Mouse (Mus musculus): ENCODE measurements around the gene Acoxl. TPM values are rescaled to one million over a fixed set of nuclear protein-coding genes. Genes with fewer than 3 reads are reported as not detected.

Gene Acoxl
- polyA plus RNA-seq, 1 experiment = not detected

DNA sequence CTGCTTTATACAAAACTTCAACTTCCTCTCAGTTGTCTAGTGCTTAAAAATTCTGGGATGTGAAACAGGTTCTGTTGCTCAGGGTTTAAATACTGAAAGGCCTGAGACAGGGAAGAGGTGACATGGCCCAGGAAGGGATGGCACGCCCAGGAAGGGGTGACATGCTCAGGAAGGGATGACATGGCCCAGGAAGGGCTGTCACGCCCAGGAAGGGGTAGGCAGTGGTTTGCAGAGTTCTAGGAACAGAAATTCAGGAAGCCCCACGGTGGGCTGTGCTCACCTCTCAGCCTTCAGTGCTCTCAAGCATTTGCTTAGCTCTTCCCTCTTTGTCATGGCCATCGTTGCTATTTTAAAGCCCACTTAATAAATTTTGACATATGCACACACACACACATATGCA, 216.2 kb downstream of the Acoxl start:
- 70% methylated on average over 4 of the region's 4 CpGs for WGBS
- no peak for DNase-seq
- H3K4me1 ChIP-seq (ENCODE audit: control insufficient read depth, insufficient read depth, low read length) = no peaks in the 10 kb centered on the region
- no peak overlapping the region for H3K4me3 ChIP-seq (ENCODE audit: insufficient read depth, low read depth, low read length)
- TF ChIP-seq POLR2A (IDR thresholded peaks at IDR 0.05; ENCODE audit: low read depth, low read length) (no peak), CTCF (conservative IDR thresholded peaks at IDR 0.05; ENCODE audit: insufficient read depth, insufficient read length, low read depth, low read length) (no peak)
- no peak overlapping the region for H3K27ac ChIP-seq (ENCODE audit: insufficient read depth, low read depth, low read length)
- H3K36me3 ChIP-seq (ENCODE audit: control insufficient read depth, insufficient read depth, low read length) = no peaks in the 10 kb centered on the region
- H3K27me3 ChIP-seq (replicated peaks; ENCODE audit: control insufficient read depth, insufficient read depth, low read length) = no peaks in the 10 kb centered on the region

DNA sequence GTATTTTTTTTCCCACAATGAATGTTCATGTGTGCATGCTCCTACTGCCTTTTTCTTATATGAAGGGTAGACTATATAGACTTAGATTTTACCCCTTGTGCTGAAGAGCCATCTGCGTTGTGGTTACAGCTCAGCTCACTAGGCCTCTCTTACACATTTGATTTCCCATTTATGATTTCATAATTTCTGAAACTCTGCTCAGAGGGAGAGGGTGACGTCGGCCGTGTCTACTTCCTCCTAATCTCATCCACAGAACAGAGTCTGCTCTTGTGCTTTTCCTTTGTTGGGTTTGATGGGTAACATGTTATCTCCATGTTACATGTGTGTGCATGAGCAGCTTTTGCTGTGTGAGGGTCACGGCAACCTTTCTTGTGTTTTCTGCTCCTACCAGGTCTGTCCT, 219.2 kb downstream of the Acoxl start:
- H3K4me3 ChIP-seq (ENCODE audit: insufficient read depth, low read depth, low read length) = no peak overlapping the region
- H3K27me3 ChIP-seq (replicated peaks; ENCODE audit: control insufficient read depth, insufficient read depth, low read length) = no peaks in the 10 kb centered on the region
- no peak overlapping the region for H3K27ac ChIP-seq (ENCODE audit: insufficient read depth, low read depth, low read length)
- DNase-seq = no peak
- no peaks in the 10 kb centered on the region for H3K36me3 ChIP-seq (ENCODE audit: control insufficient read depth, insufficient read depth, low read length)
- no peaks in the 10 kb centered on the region for H3K4me1 ChIP-seq (ENCODE audit: control insufficient read depth, insufficient read depth, low read length)
- 92% methylated on average over 5 of the region's 5 CpGs for WGBS
- TF ChIP-seq CTCF (conservative IDR thresholded peaks at IDR 0.05; ENCODE audit: insufficient read depth, insufficient read length, low read depth, low read length) (no peak), POLR2A (IDR thresholded peaks at IDR 0.05; ENCODE audit: low read depth, low read length) (no peak)

DNA sequence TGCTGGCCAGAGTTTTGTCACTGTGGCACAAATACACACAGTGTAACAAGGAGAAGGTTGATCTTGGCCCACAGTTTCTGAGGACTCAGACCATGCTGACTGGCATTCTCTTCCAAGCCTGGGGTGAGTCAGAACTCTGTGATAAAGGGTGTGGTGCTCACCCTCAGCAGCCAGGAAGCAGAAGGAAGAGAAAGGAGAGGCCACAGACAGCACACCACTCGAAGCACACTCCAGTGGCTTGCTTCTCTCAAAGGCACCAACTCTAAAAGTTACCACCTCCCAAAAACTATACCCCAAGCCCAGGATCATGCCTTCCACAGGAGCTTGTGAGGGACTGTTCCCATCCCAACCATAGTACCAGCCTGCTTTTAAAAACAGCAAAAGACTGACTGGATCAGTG, 220.0 kb downstream of the Acoxl start:
- 89% methylated on average over 1 of the region's 1 CpGs for WGBS
- Histone ChIP-seq H3K27me3 (replicated peaks; ENCODE audit: control insufficient read depth, insufficient read depth, low read length) (no peaks in the 10 kb centered on the region), H3K4me1 (ENCODE audit: control insufficient read depth, insufficient read depth, low read length) (no peaks in the 10 kb centered on the region), H3K4me3 (ENCODE audit: insufficient read depth, low read depth, low read length) (no peak overlapping the region), H3K36me3 (ENCODE audit: control insufficient read depth, insufficient read depth, low read length) (no peaks in the 10 kb centered on the region), H3K27ac (ENCODE audit: insufficient read depth, low read depth, low read length) (no peak overlapping the region)
- TF ChIP-seq CTCF (conservative IDR thresholded peaks at IDR 0.05; ENCODE audit: insufficient read depth, insufficient read length, low read depth, low read length) (no peak), POLR2A (IDR thresholded peaks at IDR 0.05; ENCODE audit: low read depth, low read length) (no peak)
- no peak for DNase-seq

DNA sequence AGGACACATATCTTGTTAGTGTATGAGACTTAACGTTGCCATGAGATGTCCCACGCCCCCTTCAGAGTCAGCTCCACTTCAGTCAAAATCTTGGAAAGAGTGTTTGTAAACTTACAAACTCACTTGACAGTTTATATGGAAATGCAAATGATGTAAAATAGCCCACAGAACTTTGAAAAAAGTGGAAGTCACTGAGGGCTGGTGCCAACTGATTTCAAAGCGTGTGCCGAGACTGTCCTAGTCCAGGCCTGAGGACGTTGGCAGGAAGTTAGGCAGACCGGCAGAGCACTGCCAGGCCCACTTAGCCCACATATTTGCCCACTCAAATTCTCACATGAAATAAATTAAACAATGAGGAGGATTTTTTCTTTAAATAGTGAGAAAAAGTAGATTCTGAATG, 221.5 kb downstream of the Acoxl start:
- Histone ChIP-seq H3K27me3 (replicated peaks; ENCODE audit: control insufficient read depth, insufficient read depth, low read length) (no peaks in the 10 kb centered on the region), H3K4me1 (ENCODE audit: control insufficient read depth, insufficient read depth, low read length) (no peaks in the 10 kb centered on the region), H3K36me3 (ENCODE audit: control insufficient read depth, insufficient read depth, low read length) (no peaks in the 10 kb centered on the region), H3K27ac (ENCODE audit: insufficient read depth, low read depth, low read length) (no peak overlapping the region), H3K4me3 (ENCODE audit: insufficient read depth, low read depth, low read length) (no peak overlapping the region)
- TF ChIP-seq CTCF (conservative IDR thresholded peaks at IDR 0.05; ENCODE audit: insufficient read depth, insufficient read length, low read depth, low read length) (no peak), POLR2A (IDR thresholded peaks at IDR 0.05; ENCODE audit: low read depth, low read length) (no peak)
- WGBS = 81% methylated on average over 6 of the region's 6 CpGs
- DNase-seq = no peak

DNA sequence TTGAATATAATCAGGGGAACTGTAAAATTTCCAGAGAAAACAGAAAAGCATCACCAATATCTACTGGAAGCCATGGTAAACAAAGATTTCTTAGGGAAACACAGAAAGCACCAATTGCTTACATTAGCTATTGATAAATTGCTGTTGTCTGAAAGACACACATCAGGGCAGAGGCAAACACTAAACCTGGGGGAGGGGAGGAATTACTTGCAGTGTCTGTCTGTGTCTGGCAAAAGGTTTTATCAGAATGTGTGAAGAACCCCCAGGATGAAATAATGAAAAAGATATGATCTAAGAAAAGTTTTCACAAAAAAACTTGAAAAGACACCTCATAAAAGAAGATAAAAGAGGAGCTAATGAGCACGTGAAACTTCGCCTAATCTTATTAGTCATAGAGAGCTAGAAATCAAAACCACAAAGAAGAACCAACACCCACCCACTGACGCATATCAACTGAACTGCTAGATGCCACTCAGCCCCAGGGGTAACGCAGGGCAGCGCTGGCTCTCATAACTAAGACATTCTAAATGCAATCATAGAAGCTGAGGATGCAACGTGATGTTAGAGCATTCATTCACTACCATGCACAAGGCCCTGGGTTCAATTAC, 222.1 kb downstream of the Acoxl start:
- no peaks in the 10 kb centered on the region for H3K36me3 ChIP-seq (ENCODE audit: control insufficient read depth, insufficient read depth, low read length)
- no peak for DNase-seq
- H3K4me1 ChIP-seq (ENCODE audit: control insufficient read depth, insufficient read depth, low read length) = no peaks in the 10 kb centered on the region
- H3K27ac ChIP-seq (ENCODE audit: insufficient read depth, low read depth, low read length) = no peak overlapping the region
- no peak overlapping the region for H3K4me3 ChIP-seq (ENCODE audit: insufficient read depth, low read depth, low read length)
- H3K27me3 ChIP-seq (replicated peaks; ENCODE audit: control insufficient read depth, insufficient read depth, low read length) = no peaks in the 10 kb centered on the region
- no peak for TF ChIP-seq CTCF (conservative IDR thresholded peaks at IDR 0.05; ENCODE audit: insufficient read depth, insufficient read length, low read depth, low read length)
- 61% methylated on average over 6 of the region's 6 CpGs for WGBS

DNA sequence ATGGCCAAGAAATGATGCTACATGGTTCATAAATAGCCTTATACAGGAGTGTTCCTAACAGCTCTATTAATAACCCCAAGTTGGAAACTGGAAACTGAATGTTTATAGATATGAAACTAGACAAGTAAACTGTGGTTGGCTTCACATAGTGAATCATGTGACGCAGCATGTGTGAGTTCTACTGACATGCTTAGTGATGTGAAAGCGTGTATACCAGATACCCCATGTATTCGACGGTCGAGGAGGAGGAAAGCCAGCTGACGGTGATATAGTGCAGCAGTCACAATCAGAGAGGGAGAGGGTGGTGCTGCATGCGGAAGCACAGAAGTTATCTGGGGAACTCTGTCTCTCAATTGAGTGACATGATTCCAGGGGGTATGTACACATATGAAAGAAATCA, 222.8 kb downstream of the Acoxl start:
- Histone ChIP-seq H3K4me1 (ENCODE audit: control insufficient read depth, insufficient read depth, low read length) (no peaks in the 10 kb centered on the region), H3K4me3 (ENCODE audit: insufficient read depth, low read depth, low read length) (no peak overlapping the region), H3K36me3 (ENCODE audit: control insufficient read depth, insufficient read depth, low read length) (no peaks in the 10 kb centered on the region), H3K27ac (ENCODE audit: insufficient read depth, low read depth, low read length) (no peak overlapping the region), H3K27me3 (replicated peaks; ENCODE audit: control insufficient read depth, insufficient read depth, low read length) (no peaks in the 10 kb centered on the region)
- TF ChIP-seq POLR2A (IDR thresholded peaks at IDR 0.05; ENCODE audit: low read depth, low read length) (no peak), CTCF (conservative IDR thresholded peaks at IDR 0.05; ENCODE audit: insufficient read depth, insufficient read length, low read depth, low read length) (no peak)
- WGBS = 73% methylated on average over 7 of the region's 7 CpGs
- no peak for DNase-seq

DNA sequence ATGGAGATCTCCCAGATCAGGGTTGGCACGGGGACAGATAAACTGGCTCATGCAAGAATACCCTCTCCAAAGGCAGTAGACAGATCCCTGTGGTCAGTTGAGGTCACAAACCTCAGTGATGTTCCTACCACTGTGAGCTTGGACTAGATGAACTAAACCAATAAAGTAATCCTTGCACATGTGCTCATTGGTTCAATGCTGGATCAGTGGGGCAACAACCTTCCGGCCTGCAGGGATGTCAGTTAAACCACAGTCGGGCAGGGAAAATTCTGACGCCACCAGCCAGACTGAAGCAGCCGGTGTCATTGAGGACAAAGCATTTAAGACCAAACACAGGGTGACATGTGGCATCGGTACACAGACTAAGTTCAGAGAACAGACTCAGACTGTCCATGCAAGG, 224.1 kb downstream of the Acoxl start:
- H3K4me1 ChIP-seq (ENCODE audit: control insufficient read depth, insufficient read depth, low read length) = no peaks in the 10 kb centered on the region
- no peaks in the 10 kb centered on the region for H3K27me3 ChIP-seq (replicated peaks; ENCODE audit: control insufficient read depth, insufficient read depth, low read length)
- no peaks in the 10 kb centered on the region for H3K36me3 ChIP-seq (ENCODE audit: control insufficient read depth, insufficient read depth, low read length)
- DNase-seq = no peak
- no peak for TF ChIP-seq POLR2A (IDR thresholded peaks at IDR 0.05; ENCODE audit: low read depth, low read length)
- TF ChIP-seq CTCF (conservative IDR thresholded peaks at IDR 0.05; ENCODE audit: insufficient read depth, insufficient read length, low read depth, low read length) = no peak
- no peak overlapping the region for H3K27ac ChIP-seq (ENCODE audit: insufficient read depth, low read depth, low read length)
- H3K4me3 ChIP-seq (ENCODE audit: insufficient read depth, low read depth, low read length) = no peak overlapping the region
- WGBS = 93% methylated on average over 6 of the region's 6 CpGs
